Mouse (Mus musculus) liver, embryonic 14.5 days (tissue): ENCODE measurements around the gene Frat1.

ENCODE experiments used
- CTCF ChIP-seq: IDR thresholded peaks from 2 replicates; pipeline ENCODE4 v1.5.1; 2016; ENCODE audit warnings: antibody characterized with exemption, low read depth, control low read depth
- EP300 ChIP-seq: IDR thresholded peaks from 2 replicates; pipeline ENCODE4 v1.6.1; 2016; ENCODE audit warnings: antibody characterized with exemption, low read depth

DNA sequence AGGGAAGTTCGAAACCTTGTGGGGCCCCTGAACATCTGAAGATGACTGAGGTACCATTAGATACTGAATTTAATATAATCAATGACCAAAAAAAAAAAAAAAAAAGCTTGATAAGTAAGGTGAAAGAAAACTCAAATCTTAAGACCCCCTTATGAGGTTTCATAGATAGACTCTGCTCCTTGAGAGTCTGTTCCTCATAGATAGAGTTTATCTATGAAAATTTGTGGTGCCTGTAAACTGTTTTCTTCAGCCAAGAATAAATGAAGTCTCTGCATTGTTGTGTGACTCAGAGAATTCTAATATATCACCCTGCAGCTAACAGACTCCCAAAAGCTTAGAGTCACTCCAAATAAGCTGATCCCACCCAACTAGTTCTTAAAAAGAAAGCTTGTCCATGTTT lies 42.9 kb upstream of the Frat1 start:
- TF ChIP-seq EP300 (0 out of 2 replicates have a peak, but pooled peaks have one; percentile 8), CTCF (no peak)
